Mouse (Mus musculus) CD8-positive naive resting alpha-beta T cell, adult 2 months (primary cell): Measurements from ENCODE around the gene Foxp1.

Experiments
- DNase-seq, 2 experiments: peaks; one replicate each; pipeline ENCODE4 v3.0.0; 2022; ENCODE audit warnings: low read depth in 2 of 2, low spot score in 2 of 2

Foxp1 gene

GRCm38 (mm10) chr6:99401211-99401610 lies 121.3 kb downstream of the Foxp1 start:
- no peak for DNase-seq

GRCm38 (mm10) chr6:99395745-99396144 lies 126.8 kb downstream of the Foxp1 start:
- no peak for DNase-seq

- no peak for DNase-seq
Observed at GRCm38 (mm10) chr6:99394801-99395200, 127.7 kb downstream of the Foxp1 start.

- DNase-seq, result no peak
Observed at GRCm38 (mm10) chr6:99392484-99392883, 130.0 kb downstream of the Foxp1 start.

GRCm38 (mm10) chr6:99388741-99389675 lies 133.5 kb downstream of the Foxp1 start:
- DNase-seq, result peak; percentile 55 to 71

- DNase-seq, result no peak
Observed at GRCm38 (mm10) chr6:99388023-99388422, 134.5 kb downstream of the Foxp1 start.

- peak; percentile 51 to 54 for DNase-seq
Observed at GRCm38 (mm10) chr6:99385059-99385604, 137.4 kb downstream of the Foxp1 start.

GRCm38 (mm10) chr6:99383846-99384472 lies 138.6 kb downstream of the Foxp1 start:
- DNase-seq, result no peak

- DNase-seq, result peak; percentile 62 to 66
Observed at GRCm38 (mm10) chr6:99380146-99380545, 142.4 kb downstream of the Foxp1 start.

GRCm38 (mm10) chr6:99378997-99379710 lies 143.4 kb downstream of the Foxp1 start:
- DNase-seq, result no peak

GRCm38 (mm10) chr6:99377716-99378115 lies 144.8 kb downstream of the Foxp1 start:
- no peak for DNase-seq

GRCm38 (mm10) chr6:99377131-99377530 lies 145.4 kb downstream of the Foxp1 start:
- DNase-seq, result no peak

- DNase-seq, result no peak
Observed at GRCm38 (mm10) chr6:99376721-99377120, 145.8 kb downstream of the Foxp1 start.

GRCm38 (mm10) chr6:99375865-99376264 lies 146.7 kb downstream of the Foxp1 start:
- no peak for DNase-seq

- peak in 1 of 2 experiments; percentile 55 for DNase-seq
Observed at GRCm38 (mm10) chr6:99375376-99375775, 147.1 kb downstream of the Foxp1 start.

GRCm38 (mm10) chr6:99374448-99375271 lies 147.9 kb downstream of the Foxp1 start:
- peak; percentile 59 to 65 for DNase-seq

GRCm38 (mm10) chr6:99372427-99372826 lies 150.1 kb downstream of the Foxp1 start:
- no peak for DNase-seq

- DNase-seq, result no peak
Observed at GRCm38 (mm10) chr6:99372016-99372415, 150.5 kb downstream of the Foxp1 start.

GRCm38 (mm10) chr6:99369931-99370330 lies 152.6 kb downstream of the Foxp1 start:
- no peak for DNase-seq

GRCm38 (mm10) chr6:99369156-99369555 lies 153.4 kb downstream of the Foxp1 start:
- no peak for DNase-seq
